Mouse (Mus musculus) limb, embryonic 10.5 days (tissue): ENCODE measurements at regions not wholly inside any gene's neighbourhood (a gene's known extent, or its start where the extent isn't known, plus 50 kb on each side); places are given as distances from the start of the nearest gene placed in this dataset.

Experiments used
- DNase-seq: peaks from one replicate; pipeline ENCODE4 v3.0.0-alpha.2; 2017; ENCODE audit warnings: low spot score
- H3K27ac ChIP-seq: fragments of 300-500 bp; sonication (generic); 2 replicates; pipeline ENCODE4 v1.5.1; 2016; ENCODE audit warnings: mild to moderate bottlenecking
- H3K27me3 ChIP-seq: fragments of 300-500 bp; sonication (generic); 2 replicates; pipeline ENCODE4 v1.6.1; 2016; ENCODE audit warnings: low read depth, mild to moderate bottlenecking; ENCODE audit not compliant: poor library complexity, severe bottlenecking
- H3K36me3 ChIP-seq: fragments of 300-500 bp; sonication (generic); 2 replicates; pipeline ENCODE4 v1.6.1; 2016; ENCODE audit warnings: mild to moderate bottlenecking, moderate library complexity
- H3K4me1 ChIP-seq: fragments of 300-500 bp; sonication (generic); 2 replicates; pipeline ENCODE4 v1.6.1; 2016
- H3K4me3 ChIP-seq: fragments of 300-500 bp; sonication (generic); 2 replicates; pipeline ENCODE4 v1.5.1; 2016; ENCODE audit warnings: mild to moderate bottlenecking, moderate library complexity
- H3K9me3 ChIP-seq: fragments of 300-500 bp; sonication (generic); replicated peaks from 2 replicates; pipeline ENCODE4 v1.6.1; 2016; ENCODE audit warnings: mild to moderate bottlenecking
- WGBS: fragments of 180-500 bp; shearing (Covaris S2); methylation state at CpG from one replicate; pipeline ENCODE4 v1.1.7; 2016; 5-methylcytosine and 5-hydroxymethylcytosine counted together

- Histone ChIP-seq H3K27ac (peak overlapping the region; percentile 4; the same call in 1 of the 2 replicates), H3K36me3 (no peaks in the 10 kb centered on the region)
Observed at GRCm38 (mm10) chr6:127348770-127349409, 97.8 kb upstream of the Parp11 start.

GRCm38 (mm10) chr6:127349479-127350110 is 97.0 kb upstream of the Parp11 start:
- Histone ChIP-seq H3K27ac (peak overlapping the region; percentile 4; the same call in 1 of the 2 replicates), H3K36me3 (no peaks in the 10 kb centered on the region), H3K4me3 (no peak overlapping the region), H3K27me3 (no peaks in the 10 kb centered on the region), H3K9me3 (no peaks in the 10 kb centered on the region), H3K4me1 (peaks cover 9% of the 10 kb centered on the region)
- WGBS, result 58% methylated on average over 12 of the region's 12 CpGs
- no peak for DNase-seq

More at GRCm38 (mm10) chr6:127348770-127349409, 97.8 kb upstream of the Parp11 start:
- Histone ChIP-seq H3K4me1 (peaks cover 9% of the 10 kb centered on the region), H3K27me3 (no peaks in the 10 kb centered on the region), H3K4me3 (no peak overlapping the region), H3K9me3 (no peaks in the 10 kb centered on the region)
- DNase-seq, result no peak
- WGBS, result 85% methylated on average over 9 of the region's 9 CpGs

- 90% methylated on average over 5 of the region's 5 CpGs for WGBS
- no peaks in the 10 kb centered on the region for H3K27me3 ChIP-seq
- no peaks in the 10 kb centered on the region for H3K36me3 ChIP-seq
- DNase-seq, result no peak
- H3K9me3 ChIP-seq, result no peaks in the 10 kb centered on the region
- no peak overlapping the region for H3K27ac ChIP-seq
- H3K4me1 ChIP-seq, result peaks cover 9% of the 10 kb centered on the region
- H3K4me3 ChIP-seq, result no peak overlapping the region
Observed at GRCm38 (mm10) chr6:127351691-127352090, 94.9 kb upstream of the Parp11 start.

- H3K27ac ChIP-seq, result no peak overlapping the region
- no peak overlapping the region for H3K4me3 ChIP-seq
- DNase-seq, result no peak
Observed at GRCm38 (mm10) chr6:127355112-127355511, 91.5 kb upstream of the Parp11 start.

GRCm38 (mm10) chr6:127356442-127356841 is 90.2 kb upstream of the Parp11 start:
- Histone ChIP-seq H3K36me3 (no peaks in the 10 kb centered on the region), H3K9me3 (no peaks in the 10 kb centered on the region), H3K4me3 (no peak overlapping the region), H3K4me1 (0 out of 2 replicates have a peak, but pooled peaks cover 4% of the 10 kb centered on the region), H3K27me3 (0 out of 2 replicates have a peak, but pooled peaks cover 7% of the 10 kb centered on the region), H3K27ac (no peak overlapping the region)
- WGBS, result 84% methylated on average over 8 of the region's 8 CpGs
- no peak for DNase-seq

More at GRCm38 (mm10) chr6:127355112-127355511, 91.5 kb upstream of the Parp11 start:
- no peaks in the 10 kb centered on the region for H3K27me3 ChIP-seq
- no peaks in the 10 kb centered on the region for H3K36me3 ChIP-seq
- H3K4me1 ChIP-seq, result 0 out of 2 replicates have a peak, but pooled peaks cover 4% of the 10 kb centered on the region
- WGBS, result 83% methylated on average over 6 of the region's 6 CpGs
- no peaks in the 10 kb centered on the region for H3K9me3 ChIP-seq

GRCm38 (mm10) chr6:127358805-127359204 is 87.8 kb upstream of the Parp11 start:
- no peaks in the 10 kb centered on the region for H3K9me3 ChIP-seq
- no peaks in the 10 kb centered on the region for H3K36me3 ChIP-seq
- H3K27me3 ChIP-seq, result peaks cover 14% of the 10 kb centered on the region; the same call in 1 of the 2 replicates
- 54% methylated on average over 5 of the region's 5 CpGs for WGBS
- no peak for DNase-seq
- peaks cover 14% of the 10 kb centered on the region for H3K4me1 ChIP-seq
- H3K4me3 ChIP-seq, result no peak overlapping the region
- H3K27ac ChIP-seq, result no peak overlapping the region

- DNase-seq, result peak; percentile 76
- Histone ChIP-seq H3K36me3 (no peaks in the 10 kb centered on the region), H3K9me3 (no peaks in the 10 kb centered on the region), H3K27me3 (peaks cover 19% of the 10 kb centered on the region; the same call in 1 of the 2 replicates), H3K27ac (no peak overlapping the region), H3K4me1 (peaks cover 16% of the 10 kb centered on the region), H3K4me3 (no peak overlapping the region)
- WGBS, result 46% methylated on average over 9 of the region's 9 CpGs
Observed at GRCm38 (mm10) chr6:127359391-127359874, 87.2 kb upstream of the Parp11 start.

- Histone ChIP-seq H3K9me3 (no peaks in the 10 kb centered on the region), H3K27me3 (peaks cover 22% of the 10 kb centered on the region; the same call in 1 of the 2 replicates), H3K4me1 (peaks cover 27% of the 10 kb centered on the region), H3K36me3 (no peaks in the 10 kb centered on the region), H3K4me3 (no peak overlapping the region), H3K27ac (0 out of 2 replicates have a peak overlapping the region, but pooled peaks have one; percentile 10)
- WGBS, result 82% methylated on average over 5 of the region's 5 CpGs
- DNase-seq, result no peak
Observed at GRCm38 (mm10) chr6:127362166-127362565, 84.5 kb upstream of the Parp11 start.

- Histone ChIP-seq H3K4me3 (no peak overlapping the region), H3K36me3 (no peaks in the 10 kb centered on the region), H3K27me3 (peaks cover 22% of the 10 kb centered on the region; the same call in 1 of the 2 replicates), H3K27ac (0 out of 2 replicates have a peak overlapping the region, but pooled peaks have one; percentile 27), H3K4me1 (peaks cover 27% of the 10 kb centered on the region), H3K9me3 (no peaks in the 10 kb centered on the region)
- WGBS, result 18% methylated on average over 8 of the region's 8 CpGs
- no peak for DNase-seq
Observed at GRCm38 (mm10) chr6:127362966-127363752, 83.5 kb upstream of the Parp11 start.

- Histone ChIP-seq H3K27me3 (peaks cover 22% of the 10 kb centered on the region; the same call in 1 of the 2 replicates), H3K9me3 (no peaks in the 10 kb centered on the region), H3K4me3 (no peak overlapping the region), H3K27ac (no peak overlapping the region), H3K36me3 (no peaks in the 10 kb centered on the region), H3K4me1 (peaks cover 23% of the 10 kb centered on the region)
- no peak for DNase-seq
- 37% methylated on average over 7 of the region's 7 CpGs for WGBS
Observed at GRCm38 (mm10) chr6:127363871-127364590, 82.6 kb upstream of the Parp11 start.

GRCm38 (mm10) chr6:127364591-127365187 is 82.0 kb upstream of the Parp11 start:
- Histone ChIP-seq H3K4me1 (peaks cover 23% of the 10 kb centered on the region), H3K27ac (no peak overlapping the region)
- no peak for DNase-seq

GRCm38 (mm10) chr6:127365246-127365645 is 81.4 kb upstream of the Parp11 start:
- no peaks in the 10 kb centered on the region for H3K9me3 ChIP-seq
- no peak overlapping the region for H3K4me3 ChIP-seq
- WGBS, result 33% methylated on average over 7 of the region's 7 CpGs
- H3K4me1 ChIP-seq, result peaks cover 23% of the 10 kb centered on the region
- H3K36me3 ChIP-seq, result no peaks in the 10 kb centered on the region
- no peak for DNase-seq
- H3K27me3 ChIP-seq, result peaks cover 22% of the 10 kb centered on the region; the same call in 1 of the 2 replicates
- no peak overlapping the region for H3K27ac ChIP-seq

More at GRCm38 (mm10) chr6:127364591-127365187, 82.0 kb upstream of the Parp11 start:
- Histone ChIP-seq H3K36me3 (no peaks in the 10 kb centered on the region), H3K4me3 (no peak overlapping the region), H3K9me3 (no peaks in the 10 kb centered on the region), H3K27me3 (peaks cover 22% of the 10 kb centered on the region; the same call in 1 of the 2 replicates)
- WGBS, result 49% methylated on average over 5 of the region's 5 CpGs
